Mouse (Mus musculus) gastrocnemius, postnatal 4 days (tissue): ENCODE data around the gene Dnajb12. TPM values are rescaled to one million over a fixed set of nuclear protein-coding genes. Genes with fewer than 3 reads are reported as not detected.

Experiments
- DNase-seq, 2 experiments: peaks; one replicate each; pipeline ENCODE4 v3.0.0; 2021 to 2022; ENCODE audit warnings: low spot score in 2 of 2, mixed read lengths in 2 of 2
- total RNA-seq, 2 experiments: library from RNA; stranded (reverse); gene quantifications; 2 replicates each; pipeline ENCODE4 v1.2.3; 2021

Gene Dnajb12
- total RNA-seq, 2 experiments from 2014 or later: 45.0 to 51.3 TPM

GRCm38 (mm10) chr10:59894251-59895160 lies 15.2 kb downstream of the Dnajb12 start:
- DNase-seq: peak; percentile 78 to 86

GRCm38 (mm10) chr10:59895460-59896186 lies 16.3 kb downstream of the Dnajb12 start:
- no peak for DNase-seq

- DNase-seq: no peak
Observed at GRCm38 (mm10) chr10:59896211-59896610, 16.9 kb downstream of the Dnajb12 start.

- no peak for DNase-seq
Observed at GRCm38 (mm10) chr10:59896911-59897331, 17.6 kb downstream of the Dnajb12 start.

GRCm38 (mm10) chr10:59897511-59897910 lies 18.2 kb downstream of the Dnajb12 start:
- no peak for DNase-seq

GRCm38 (mm10) chr10:59898180-59898778 lies 18.9 kb downstream of the Dnajb12 start:
- no peak for DNase-seq

GRCm38 (mm10) chr10:59898935-59899334 lies 19.6 kb downstream of the Dnajb12 start:
- no peak for DNase-seq

GRCm38 (mm10) chr10:59899341-59900173 lies 20.2 kb downstream of the Dnajb12 start:
- peak; percentile 67 to 82 for DNase-seq

GRCm38 (mm10) chr10:59900174-59900435 lies 20.7 kb downstream of the Dnajb12 start:
- DNase-seq: no peak

- DNase-seq: no peak
Observed at GRCm38 (mm10) chr10:59900939-59901338, 21.6 kb downstream of the Dnajb12 start.

- no peak for DNase-seq
Observed at GRCm38 (mm10) chr10:59901463-59901862, 22.1 kb downstream of the Dnajb12 start.

GRCm38 (mm10) chr10:59901986-59902605 lies 22.7 kb downstream of the Dnajb12 start:
- DNase-seq: no peak

GRCm38 (mm10) chr10:59902606-59902990 lies 23.2 kb downstream of the Dnajb12 start:
- no peak for DNase-seq

GRCm38 (mm10) chr10:59903170-59903569 lies 23.8 kb downstream of the Dnajb12 start:
- no peak for DNase-seq

- no peak for DNase-seq
Observed at GRCm38 (mm10) chr10:59907080-59907609, 27.8 kb downstream of the Dnajb12 start.

- no peak for DNase-seq
Observed at GRCm38 (mm10) chr10:59907695-59908299, 28.4 kb downstream of the Dnajb12 start.

- DNase-seq: no peak
Observed at GRCm38 (mm10) chr10:59908776-59909315, 29.5 kb downstream of the Dnajb12 start.

GRCm38 (mm10) chr10:59909357-59909847 lies 30.0 kb downstream of the Dnajb12 start:
- peak in 1 of 2 experiments; percentile 66 for DNase-seq

- DNase-seq: no peak
Observed at GRCm38 (mm10) chr10:59911091-59911490, 31.7 kb downstream of the Dnajb12 start.
